Mouse (Mus musculus) myocyte (in vitro differentiated cells): ENCODE data around the gene Snrnp70. TPM values are rescaled to one million over a fixed set of nuclear protein-coding genes. Genes with fewer than 3 reads are reported as not detected.
A peak's percentile ranks its signal among the peaks of the same experiment; 100 is the strongest.

Experiments used
- H3K27me3 ChIP-seq: one replicate; pipeline ENCODE4 v1.6.1; 2011; ENCODE audit not compliant: control insufficient read depth, insufficient read depth, insufficient read length
- H3K36me3 ChIP-seq: one replicate; pipeline ENCODE4 v1.6.1; 2011; ENCODE audit not compliant: control insufficient read depth, insufficient read depth
- H3K4me2 ChIP-seq: one replicate; pipeline ENCODE4 v1.6.1; 2011; ENCODE audit warnings: low read depth, control low read depth
- H3K4me3 ChIP-seq: one replicate; pipeline ENCODE4 v1.5.1; 2011; ENCODE audit warnings: mild to moderate bottlenecking, control low read depth, moderate library complexity
- H3K79me2 ChIP-seq: one replicate; pipeline ENCODE4 v1.6.1; 2011; ENCODE audit not compliant: control insufficient read depth, insufficient read depth
- H3ac ChIP-seq: one replicate; pipeline ENCODE4 v1.6.1; 2011; ENCODE audit not compliant: control insufficient read depth, insufficient read length
- CEBPB ChIP-seq: IDR thresholded peaks from 2 replicates; pipeline ENCODE4 v1.6.1; 2011; ENCODE audit warnings: mild to moderate bottlenecking, moderate library complexity; ENCODE audit not compliant: poor library complexity, insufficient read depth, severe bottlenecking
- E2F4 ChIP-seq: IDR thresholded peaks from one replicate; pipeline ENCODE4 v1.6.1; 2011; ENCODE audit warnings: mild to moderate bottlenecking, control low read depth, moderate library complexity; ENCODE audit not compliant: insufficient read depth
- MAX ChIP-seq: IDR thresholded peaks from one replicate; pipeline ENCODE4 v1.6.1; 2011; ENCODE audit warnings: low read depth, mild to moderate bottlenecking, control low read depth
- MYOD1 ChIP-seq, 3 experiments: IDR thresholded peaks; one replicate each; pipeline ENCODE4 v1.6.1; 2011; ENCODE audit warnings: control low read depth in 2 of 3, low read depth in 2 of 3, mild to moderate bottlenecking in 2 of 3, moderate library complexity in 1 of 3; ENCODE audit not compliant: insufficient read length in 2 of 3, control insufficient read depth in 1 of 3
- MYOG ChIP-seq, 3 experiments: IDR thresholded peaks; one replicate each; pipeline ENCODE4 v1.6.1; 2011; ENCODE audit warnings: control low read depth in 2 of 3, low read depth in 2 of 3, mild to moderate bottlenecking in 2 of 3; ENCODE audit not compliant: insufficient read length in 2 of 3, control insufficient read depth in 1 of 3, insufficient read depth in 1 of 3
- POLR2A ChIP-seq: IDR thresholded peaks from one replicate; pipeline ENCODE4 v1.6.1; 2011; ENCODE audit warnings: low read depth, mild to moderate bottlenecking, control low read depth, moderate library complexity; ENCODE audit not compliant: insufficient read length
- POLR2AphosphoS2 ChIP-seq: IDR thresholded peaks from one replicate; pipeline ENCODE4 v1.6.1; 2011; ENCODE audit warnings: low read depth, control low read depth; ENCODE audit not compliant: insufficient read length
- REST ChIP-seq: IDR thresholded peaks from one replicate; pipeline ENCODE4 v1.6.1; 2011; ENCODE audit warnings: mild to moderate bottlenecking, control low read depth, moderate library complexity; ENCODE audit not compliant: insufficient read depth, insufficient read length
- SRF ChIP-seq: IDR thresholded peaks from one replicate; pipeline ENCODE4 v1.6.1; 2011; ENCODE audit warnings: low read depth; ENCODE audit not compliant: control insufficient read depth, insufficient read length
- TCF12 ChIP-seq: IDR thresholded peaks from one replicate; pipeline ENCODE4 v1.6.1; 2011; ENCODE audit warnings: mild to moderate bottlenecking, control low read depth; ENCODE audit not compliant: poor library complexity, insufficient read depth, severe bottlenecking
- TCF3 ChIP-seq: IDR thresholded peaks from one replicate; pipeline ENCODE4 v1.6.1; 2011; ENCODE audit warnings: low read depth, control low read depth; ENCODE audit not compliant: insufficient read length
- USF1 ChIP-seq: IDR thresholded peaks from one replicate; pipeline ENCODE4 v1.6.1; 2011; ENCODE audit warnings: low read depth, mild to moderate bottlenecking, control low read depth, moderate library complexity
- polyA plus RNA-seq: library from polyadenylated mRNA; unstranded; fragments of >200 nt; fragmentation: generic; extraction: Trizol; gene quantifications from one replicate; pipeline ENCODE4 v1.2.1, GENCODE M21; 2012; ENCODE audit warnings: missing spikeins

The Snrnp70 gene
- polyA plus RNA-seq, 1 experiment: 189 TPM

- Histone ChIP-seq H3K36me3 (no peaks in the 10 kb centered on the region), H3K79me2 (no peaks in the 10 kb centered on the region), H3K27me3 (no peaks in the 10 kb centered on the region), H3ac (no peak overlapping the region), H3K4me3 (no peak overlapping the region), H3K4me2 (no peak overlapping the region)
- TF ChIP-seq TCF12 (peak; percentile 29), USF1 (no peak), MYOD1 (IDR thresholded peaks at IDR 0.05; ENCODE audit: control insufficient read depth in 1 of 3, insufficient read length in 2 of 3, low read depth in 2 of 3) (peak in 2 of 3 experiments; percentile 80 to 97), E2F4 (no peak), MYOG (IDR thresholded peaks at IDR 0.05; ENCODE audit: control insufficient read depth in 1 of 3, insufficient read depth in 1 of 3, insufficient read length in 2 of 3, low read depth in 2 of 3) (peak in 2 of 3 experiments; percentile 25 to 86), POLR2A (no peak), TCF3 (no peak), MAX (no peak)
Measured at GRCm38 (mm10) chr7:45346905-45347304, 48.6 kb downstream of the Snrnp70 start.

- Histone ChIP-seq H3K27me3 (no peaks in the 10 kb centered on the region), H3K79me2 (no peaks in the 10 kb centered on the region), H3K36me3 (no peaks in the 10 kb centered on the region), H3K4me2 (no peak overlapping the region), H3K4me3 (no peak overlapping the region), H3ac (no peak overlapping the region)
- no peak for TF ChIP-seq MYOG (IDR thresholded peaks at IDR 0.05; ENCODE audit: control insufficient read depth in 1 of 3, insufficient read depth in 1 of 3, insufficient read length in 2 of 3, low read depth in 2 of 3)
Measured at GRCm38 (mm10) chr7:45343543-45343942, 52.0 kb downstream of the Snrnp70 start.

GRCm38 (mm10) chr7:45342081-45342480 is 53.5 kb downstream of the Snrnp70 start:
- no peaks in the 10 kb centered on the region for H3K27me3 ChIP-seq
- H3K4me3 ChIP-seq: no peak overlapping the region
- H3K79me2 ChIP-seq: no peaks in the 10 kb centered on the region
- H3K36me3 ChIP-seq: no peaks in the 10 kb centered on the region
- H3ac ChIP-seq: no peak overlapping the region
- no peak overlapping the region for H3K4me2 ChIP-seq
- TF ChIP-seq SRF (no peak), MAX (no peak), TCF12 (no peak), TCF3 (no peak), CEBPB (no peak), USF1 (no peak), E2F4 (no peak), MYOG (IDR thresholded peaks at IDR 0.05; ENCODE audit: control insufficient read depth in 1 of 3, insufficient read depth in 1 of 3, insufficient read length in 2 of 3, low read depth in 2 of 3) (no peak), POLR2A (no peak), REST (no peak), MYOD1 (IDR thresholded peaks at IDR 0.05; ENCODE audit: control insufficient read depth in 1 of 3, insufficient read length in 2 of 3, low read depth in 2 of 3) (no peak), POLR2AphosphoS2 (no peak)

GRCm38 (mm10) chr7:45341303-45341702 is 54.2 kb downstream of the Snrnp70 start:
- Histone ChIP-seq H3K4me2 (peak overlapping the region; percentile 100), H3K79me2 (no peaks in the 10 kb centered on the region), H3ac (no peak overlapping the region), H3K4me3 (peak overlapping the region; percentile 36), H3K27me3 (no peaks in the 10 kb centered on the region), H3K36me3 (no peaks in the 10 kb centered on the region)
- peak; percentile 21 for TF ChIP-seq SRF
- TF ChIP-seq USF1: no peak

DNA sequence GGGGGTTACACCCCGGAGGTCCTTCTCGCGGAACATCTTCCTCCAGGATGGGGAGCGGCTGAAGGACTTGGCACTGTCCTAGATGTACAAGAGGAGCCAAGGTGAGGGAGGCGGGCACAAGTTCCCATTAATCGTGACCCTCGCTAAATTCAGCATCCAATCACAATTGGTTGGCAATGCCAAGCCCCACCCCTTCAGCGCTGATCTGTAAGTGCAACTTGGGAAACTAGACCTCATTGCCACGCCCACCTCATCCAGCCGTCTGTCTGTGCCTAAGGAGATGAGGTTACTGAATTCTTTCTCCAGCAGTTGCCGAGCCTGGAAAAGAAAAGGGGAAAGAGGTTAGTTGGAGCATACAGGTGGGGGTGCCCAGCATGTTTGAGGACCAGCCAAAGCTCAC is 54.9 kb downstream of the Snrnp70 start:
- Histone ChIP-seq H3K79me2 (no peaks in the 10 kb centered on the region), H3K27me3 (no peaks in the 10 kb centered on the region), H3K4me2 (peak overlapping the region; percentile 100), H3ac (no peak overlapping the region), H3K36me3 (no peaks in the 10 kb centered on the region), H3K4me3 (peak overlapping the region; percentile 36)
- TF ChIP-seq POLR2AphosphoS2 (peak; percentile 62), POLR2A (peak; percentile 31), MYOD1 (IDR thresholded peaks at IDR 0.05; ENCODE audit: control insufficient read depth in 1 of 3, insufficient read length in 2 of 3, low read depth in 2 of 3) (no peak)

GRCm38 (mm10) chr7:45340066-45340442 is 55.5 kb downstream of the Snrnp70 start:
- Histone ChIP-seq H3K36me3 (no peaks in the 10 kb centered on the region), H3K4me2 (peak overlapping the region; percentile 100), H3K4me3 (peak overlapping the region; percentile 36), H3K79me2 (no peaks in the 10 kb centered on the region), H3ac (peak overlapping the region; percentile 3), H3K27me3 (no peaks in the 10 kb centered on the region)
- TF ChIP-seq POLR2A: no peak
- TF ChIP-seq E2F4: no peak
- no peak for TF ChIP-seq MYOG (IDR thresholded peaks at IDR 0.05; ENCODE audit: control insufficient read depth in 1 of 3, insufficient read depth in 1 of 3, insufficient read length in 2 of 3, low read depth in 2 of 3)
- TF ChIP-seq CEBPB: no peak
- no peak for TF ChIP-seq MAX
- no peak for TF ChIP-seq TCF12
- no peak for TF ChIP-seq TCF3
- no peak for TF ChIP-seq MYOD1 (IDR thresholded peaks at IDR 0.05; ENCODE audit: control insufficient read depth in 1 of 3, insufficient read length in 2 of 3, low read depth in 2 of 3)
- TF ChIP-seq USF1: no peak
- TF ChIP-seq REST: no peak
- no peak for TF ChIP-seq SRF
